Mouse (Mus musculus): ENCODE results near the gene Olfr694. TPM values are rescaled to one million over a fixed set of nuclear protein-coding genes. Genes with fewer than 3 reads are reported as not detected.

Olfr694 gene
- polyA plus RNA-seq, 1 experiment from 2014 or later, result not detected

DNA sequence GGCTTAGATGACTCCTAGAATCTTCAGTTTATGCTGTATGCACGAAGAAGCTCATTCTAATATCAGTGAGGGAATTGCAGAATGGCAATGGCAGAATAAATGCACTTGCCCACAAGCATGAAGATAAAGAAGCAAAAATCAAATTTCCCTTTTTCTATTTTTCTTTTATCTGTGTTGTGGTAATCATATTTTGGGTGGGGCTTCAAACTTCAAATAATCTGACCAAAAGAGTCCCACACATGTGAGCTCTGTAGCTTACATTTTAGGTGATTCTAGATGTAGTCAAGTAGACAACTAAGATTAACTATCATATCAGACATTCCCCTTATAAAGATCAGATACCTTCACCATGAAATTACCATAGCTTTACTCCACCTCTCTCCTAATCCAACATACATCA, 41.8 kb downstream of the Olfr694 start:
- Histone ChIP-seq H3K27me3 (replicated peaks) (no peaks in the 10 kb centered on the region), H3K27ac (no peak overlapping the region), H3K4me2 (no peak overlapping the region), H3K4me3 (no peak overlapping the region), H3K9me3 (no peaks in the 10 kb centered on the region), H3K36me3 (replicated peaks) (no peaks in the 10 kb centered on the region), H3K4me1 (no peaks in the 10 kb centered on the region), H3K9ac (no peak overlapping the region)
- WGBS, result 71% methylated on average over 1 of the region's 1 CpGs
- ATAC-seq (replicated peaks), result no peak

DNA sequence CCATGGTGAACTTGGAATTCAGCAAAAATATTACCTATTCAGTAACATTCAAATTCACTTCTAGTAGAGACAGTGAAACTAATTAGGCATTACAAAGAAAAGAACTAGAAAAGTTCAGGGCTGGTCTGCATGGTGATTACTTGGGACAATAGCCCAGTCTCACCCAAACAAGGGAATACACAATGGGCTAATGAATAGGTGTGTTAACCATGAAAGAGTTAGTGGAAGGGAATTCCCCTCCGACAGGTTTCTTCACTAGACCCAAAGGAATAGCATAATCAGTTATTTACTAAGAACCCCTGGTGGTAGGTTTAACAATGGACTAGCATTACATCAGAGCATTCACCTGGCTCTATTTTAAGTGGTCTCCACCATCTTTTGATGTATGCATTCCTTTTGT, 46.4 kb downstream of the Olfr694 start:
- Histone ChIP-seq H3K27ac (no peak overlapping the region), H3K27me3 (replicated peaks) (no peaks in the 10 kb centered on the region), H3K9me3 (no peaks in the 10 kb centered on the region), H3K36me3 (replicated peaks) (no peaks in the 10 kb centered on the region), H3K9ac (no peak overlapping the region), H3K4me1 (no peaks in the 10 kb centered on the region), H3K4me3 (no peak overlapping the region), H3K4me2 (no peak overlapping the region)
- no peak for ATAC-seq (replicated peaks)
- 53% methylated on average over 1 of the region's 1 CpGs for WGBS

DNA sequence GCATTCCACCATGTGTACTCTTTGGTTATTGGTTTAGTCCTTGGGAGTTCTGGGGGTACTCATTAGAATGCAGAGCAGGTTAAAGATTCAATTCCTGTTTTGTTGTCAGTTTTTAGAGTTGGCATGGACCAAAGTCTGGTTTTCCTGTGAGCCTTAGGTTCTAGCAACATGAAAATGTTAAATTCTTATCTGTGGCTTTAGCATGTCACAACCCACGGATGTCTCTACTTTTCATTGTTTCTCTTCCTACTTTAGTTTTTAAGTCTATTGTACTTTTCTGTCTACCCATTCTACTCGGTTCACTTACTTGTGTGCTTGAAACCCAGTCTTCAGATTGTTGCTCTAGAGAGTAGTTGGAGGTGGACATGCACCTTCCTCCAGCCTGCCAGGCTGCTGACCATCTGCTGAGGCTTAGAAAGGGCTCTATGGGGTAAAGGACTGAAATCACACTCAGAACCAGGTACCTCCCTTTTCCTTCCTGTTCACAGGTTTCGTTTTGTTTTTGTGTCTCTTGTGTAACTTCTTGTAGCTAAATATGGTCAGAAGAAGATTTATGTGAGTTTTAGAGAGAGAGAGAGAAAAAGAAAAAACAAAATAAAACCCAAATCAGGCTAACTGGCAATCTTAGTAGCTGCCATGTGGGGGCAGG, 47.3 kb downstream of the Olfr694 start:
- no peak for ATAC-seq (replicated peaks)
- 66% methylated on average over 3 of the region's 3 CpGs for WGBS
- Histone ChIP-seq H3K9me3 (no peaks in the 10 kb centered on the region), H3K4me3 (no peak overlapping the region), H3K9ac (no peak overlapping the region), H3K27me3 (replicated peaks) (no peaks in the 10 kb centered on the region), H3K36me3 (replicated peaks) (no peaks in the 10 kb centered on the region), H3K4me1 (no peaks in the 10 kb centered on the region), H3K27ac (no peak overlapping the region), H3K4me2 (no peak overlapping the region)

DNA sequence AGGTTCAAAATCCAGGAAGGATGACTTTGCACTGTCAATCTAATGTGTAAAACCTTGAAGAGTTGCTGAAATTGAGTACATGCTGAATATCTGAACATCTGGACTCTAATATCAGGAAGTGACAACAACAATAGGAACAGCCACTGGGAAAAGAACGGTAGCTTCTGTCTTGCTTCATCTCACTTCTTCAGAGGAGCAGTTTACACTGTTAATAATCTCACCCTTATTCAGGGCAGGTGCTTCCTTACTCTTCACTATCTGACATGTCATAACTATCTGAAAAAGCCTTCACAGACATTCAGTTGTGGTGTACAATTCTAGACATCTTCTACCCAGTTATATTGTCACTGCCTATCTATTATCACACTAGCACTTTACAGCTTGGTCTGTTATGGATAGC, 50.8 kb downstream of the Olfr694 start:
- Histone ChIP-seq H3K9ac (no peak overlapping the region), H3K36me3 (replicated peaks) (no peaks in the 10 kb centered on the region), H3K9me3 (no peaks in the 10 kb centered on the region), H3K4me2 (no peak overlapping the region), H3K27me3 (replicated peaks) (no peaks in the 10 kb centered on the region), H3K4me1 (no peaks in the 10 kb centered on the region), H3K4me3 (no peak overlapping the region), H3K27ac (no peak overlapping the region)
- WGBS, result 87% methylated on average over 1 of the region's 1 CpGs
- no peak for ATAC-seq (replicated peaks)

DNA sequence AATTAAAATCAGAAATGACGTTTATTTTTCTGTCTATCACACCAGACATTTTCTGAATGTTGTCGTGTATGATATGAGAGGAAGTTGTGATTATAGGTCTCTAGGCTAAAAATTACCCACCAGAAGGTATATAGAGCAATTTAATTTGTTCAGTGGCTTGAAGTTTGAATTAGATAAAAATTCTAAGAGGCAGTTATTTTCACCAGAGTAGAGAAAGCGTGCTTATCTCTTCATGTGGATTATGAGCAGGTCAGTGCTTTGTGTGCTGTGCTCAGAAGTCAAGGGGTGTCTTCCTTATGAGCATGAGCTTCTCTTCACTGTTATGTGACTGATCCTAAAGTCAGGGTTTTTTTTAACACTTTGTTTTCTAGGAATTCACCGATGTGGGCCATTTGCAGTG, 56.1 kb downstream of the Olfr694 start:
- H3K9ac ChIP-seq, result no peak overlapping the region
- H3K36me3 ChIP-seq (replicated peaks), result no peaks in the 10 kb centered on the region
- no peak overlapping the region for H3K4me3 ChIP-seq
- H3K27me3 ChIP-seq (replicated peaks), result no peaks in the 10 kb centered on the region
- 85% methylated on average over 4 of the region's 4 CpGs for WGBS
- no peak for ATAC-seq (replicated peaks)
- H3K27ac ChIP-seq, result no peak overlapping the region
- H3K4me1 ChIP-seq, result no peaks in the 10 kb centered on the region
- H3K9me3 ChIP-seq, result no peaks in the 10 kb centered on the region
- no peak overlapping the region for H3K4me2 ChIP-seq

Other genes starting within 250 kb of the Olfr694 start
- gene Olfr693, start 11.2 kb downstream of the Olfr694 start, polyA plus RNA-seq (2015; fragmentation: Nextera tagmentation; extraction: Ambion mirVana), result 0.05 TPM in 1 of 2 replicates, not detected in the other
- not detected in 2 replicates for gene Olfr695, start 24.6 kb upstream of the Olfr694 start, polyA plus RNA-seq (2015; fragmentation: Nextera tagmentation; extraction: Ambion mirVana)
- not detected in 2 replicates for gene Olfr697, start 50.6 kb upstream of the Olfr694 start, polyA plus RNA-seq (2015; fragmentation: Nextera tagmentation; extraction: Ambion mirVana)
- not detected in 2 replicates for gene Olfr698, start 63.6 kb upstream of the Olfr694 start, polyA plus RNA-seq (2015; fragmentation: Nextera tagmentation; extraction: Ambion mirVana)
- not detected in 2 replicates for gene Olfr699, start 101.4 kb upstream of the Olfr694 start, polyA plus RNA-seq (2015; fragmentation: Nextera tagmentation; extraction: Ambion mirVana)
- gene Olfr700, start 117.0 kb upstream of the Olfr694 start, polyA plus RNA-seq (2015; fragmentation: Nextera tagmentation; extraction: Ambion mirVana), result not detected in 2 replicates
- not detected in 2 replicates for gene Olfr701, start 122.3 kb upstream of the Olfr694 start, polyA plus RNA-seq (2015; fragmentation: Nextera tagmentation; extraction: Ambion mirVana)
- gene Olfr702, start 142.1 kb upstream of the Olfr694 start, polyA plus RNA-seq (2015; fragmentation: Nextera tagmentation; extraction: Ambion mirVana), result not detected in 2 replicates
- not detected in 2 replicates for gene Olfr703, start 151.5 kb upstream of the Olfr694 start, polyA plus RNA-seq (2015; fragmentation: Nextera tagmentation; extraction: Ambion mirVana)
- not detected in 2 replicates for gene Olfr704, start 171.4 kb upstream of the Olfr694 start, polyA plus RNA-seq (2015; fragmentation: Nextera tagmentation; extraction: Ambion mirVana)
- not detected in 2 replicates for gene Olfr705, start 185.1 kb upstream of the Olfr694 start, polyA plus RNA-seq (2015; fragmentation: Nextera tagmentation; extraction: Ambion mirVana)
- not detected in 2 replicates for gene Olfr706, start 196.3 kb upstream of the Olfr694 start, polyA plus RNA-seq (2015; fragmentation: Nextera tagmentation; extraction: Ambion mirVana)
- gene Olfr707, start 209.4 kb upstream of the Olfr694 start, polyA plus RNA-seq (2015; fragmentation: Nextera tagmentation; extraction: Ambion mirVana), result not detected in 2 replicates
- not detected in 2 replicates for gene Olfr1532-ps1, start 216.2 kb upstream of the Olfr694 start, polyA plus RNA-seq (2015; fragmentation: Nextera tagmentation; extraction: Ambion mirVana)
- gene Olfr709-ps1, start 240.4 kb upstream of the Olfr694 start, polyA plus RNA-seq (2015; fragmentation: Nextera tagmentation; extraction: Ambion mirVana), result not detected in 2 replicates